Mouse (Mus musculus): ENCODE results near the gene Lix1. TPM values are rescaled to one million over a fixed set of nuclear protein-coding genes. Genes with fewer than 3 reads are reported as not detected.
"Not testable (repeated sequence)": the region's sequence is repeated elsewhere in the genome, so short reads cannot be mapped to it uniquely, and the experiment has no call there.

The Lix1 gene
- total RNA-seq, 1 experiment from 2014 or later, result not detected

- ATAC-seq (replicated peaks in 1 of 2; ENCODE audit: insufficient read depth in 1 of 2, low FRiP score in 2 of 2, low TSS enrichment in 1 of 2, low read depth in 1 of 2, poor library complexity in 2 of 2, severe bottlenecking in 2 of 2), result no peak
Observed at GRCm38 (mm10) chr17:17449441-17449770, 46.9 kb downstream of the Lix1 start.

GRCm38 (mm10) chr17:17451102-17451501, 48.6 kb downstream of the Lix1 start:
- no peak for ATAC-seq (replicated peaks in 1 of 2; ENCODE audit: insufficient read depth in 1 of 2, low FRiP score in 2 of 2, low TSS enrichment in 1 of 2, low read depth in 1 of 2, poor library complexity in 2 of 2, severe bottlenecking in 2 of 2)

DNA sequence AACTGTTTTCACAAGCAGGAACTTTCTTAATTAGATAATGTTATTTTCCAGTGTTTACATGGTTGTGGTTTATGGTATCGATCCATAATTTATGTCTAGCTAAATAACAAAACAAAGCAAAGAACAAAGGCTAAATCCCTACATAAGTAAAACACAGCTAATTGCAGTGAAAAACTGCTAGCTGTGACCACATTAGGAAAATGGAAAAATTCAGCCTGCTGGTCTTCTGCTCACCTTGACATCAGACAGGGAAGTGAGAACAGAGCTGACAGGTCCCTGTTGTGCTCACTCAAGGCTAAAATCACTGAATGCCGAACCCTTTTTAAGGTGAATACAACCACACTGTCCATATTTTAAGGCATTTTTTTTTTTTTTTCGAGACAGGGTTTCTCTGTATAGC, 50.1 kb downstream of the Lix1 start:
- ATAC-seq (replicated peaks in 1 of 2; ENCODE audit: insufficient read depth in 1 of 2, low FRiP score in 2 of 2, low TSS enrichment in 1 of 2, low read depth in 1 of 2, poor library complexity in 2 of 2, severe bottlenecking in 2 of 2), result no peak

DNA sequence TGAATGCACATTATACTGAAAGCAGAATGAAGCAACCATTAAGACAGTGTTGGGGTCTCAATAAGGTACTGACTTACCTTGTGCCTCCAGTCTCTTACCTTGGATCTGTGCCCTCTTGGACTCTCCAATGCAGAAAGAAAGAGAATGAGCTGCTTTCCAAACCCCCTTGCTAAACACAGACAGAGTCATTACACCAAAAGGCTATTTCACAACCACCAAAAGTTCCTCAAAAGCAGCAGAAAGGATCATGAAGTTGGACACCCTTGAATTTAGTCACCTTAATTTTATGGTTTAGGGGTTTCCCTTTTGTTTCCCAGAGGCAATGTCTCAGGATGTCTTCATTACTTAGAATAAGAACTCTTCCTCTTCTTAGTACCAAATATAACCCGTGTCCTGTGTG, 52.1 kb downstream of the Lix1 start:
- ATAC-seq (replicated peaks in 1 of 2; ENCODE audit: insufficient read depth in 1 of 2, low FRiP score in 2 of 2, low TSS enrichment in 1 of 2, low read depth in 1 of 2, poor library complexity in 2 of 2, severe bottlenecking in 2 of 2), result no peak

GRCm38 (mm10) chr17:17485789-17486188, 83.3 kb downstream of the Lix1 start:
- ATAC-seq (replicated peaks in 1 of 2; ENCODE audit: insufficient read depth in 1 of 2, low FRiP score in 2 of 2, low TSS enrichment in 1 of 2, low read depth in 1 of 2, poor library complexity in 2 of 2, severe bottlenecking in 2 of 2), result no peak

DNA sequence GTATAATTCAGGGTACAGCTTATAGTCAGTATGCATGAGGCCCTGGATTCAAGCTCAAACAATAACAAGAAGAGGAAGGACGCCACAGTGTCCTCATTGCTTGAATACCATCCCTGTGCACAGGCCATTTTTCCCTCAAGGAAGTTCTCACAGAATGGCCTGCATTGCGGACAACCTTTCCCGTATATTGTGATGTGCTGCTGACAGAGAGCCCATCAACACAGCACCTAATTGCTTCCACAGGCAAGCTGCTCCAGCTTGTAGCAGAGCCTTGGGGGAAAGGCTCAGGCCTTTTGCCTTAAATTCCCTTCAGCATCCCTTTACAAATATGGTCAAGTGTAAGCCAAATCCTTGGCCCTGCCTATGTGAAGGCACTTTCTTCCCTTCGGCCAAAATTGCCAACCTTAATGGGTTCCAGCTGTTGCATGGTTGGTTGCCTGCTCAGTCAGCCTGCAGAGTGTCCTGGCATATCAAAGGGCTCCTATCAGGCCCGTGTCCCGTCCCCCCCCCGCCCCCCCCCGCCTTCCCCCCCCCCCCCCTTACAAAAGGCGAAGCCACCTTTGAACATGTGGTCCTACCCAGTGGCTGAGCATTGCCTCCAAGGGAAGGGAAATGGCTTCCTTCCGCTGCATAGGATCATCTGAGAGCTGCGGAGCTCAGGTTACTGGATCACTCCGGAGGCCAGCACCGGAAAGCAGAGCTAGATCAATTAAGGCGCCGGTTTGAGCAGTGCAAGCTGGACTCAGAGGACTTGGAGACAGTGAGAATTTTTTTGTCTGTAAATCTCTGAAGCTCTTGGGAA, 88.5 kb downstream of the Lix1 start:
- no peak for ATAC-seq (replicated peaks in 1 of 2; ENCODE audit: insufficient read depth in 1 of 2, low FRiP score in 2 of 2, low TSS enrichment in 1 of 2, low read depth in 1 of 2, poor library complexity in 2 of 2, severe bottlenecking in 2 of 2)

DNA sequence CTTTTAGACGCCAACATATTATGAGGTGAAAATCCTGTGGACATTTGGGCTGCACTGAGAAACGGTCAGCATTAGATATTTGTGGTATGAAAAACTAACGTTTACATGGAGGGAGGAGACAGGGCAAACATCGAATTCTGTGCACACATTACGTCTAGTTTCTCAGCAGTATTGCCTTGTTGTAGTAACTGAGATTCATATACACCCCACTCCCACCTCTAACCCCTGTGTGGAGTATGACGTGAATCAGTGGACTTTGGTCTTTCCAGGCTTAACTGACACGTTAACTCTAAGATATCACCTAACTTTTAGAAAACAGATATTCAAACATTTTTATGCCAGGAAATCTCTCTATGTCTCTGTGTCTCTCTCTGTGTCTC, 89.1 kb downstream of the Lix1 start:
- no peak for ATAC-seq (replicated peaks in 1 of 2; ENCODE audit: insufficient read depth in 1 of 2, low FRiP score in 2 of 2, low TSS enrichment in 1 of 2, low read depth in 1 of 2, poor library complexity in 2 of 2, severe bottlenecking in 2 of 2)

DNA sequence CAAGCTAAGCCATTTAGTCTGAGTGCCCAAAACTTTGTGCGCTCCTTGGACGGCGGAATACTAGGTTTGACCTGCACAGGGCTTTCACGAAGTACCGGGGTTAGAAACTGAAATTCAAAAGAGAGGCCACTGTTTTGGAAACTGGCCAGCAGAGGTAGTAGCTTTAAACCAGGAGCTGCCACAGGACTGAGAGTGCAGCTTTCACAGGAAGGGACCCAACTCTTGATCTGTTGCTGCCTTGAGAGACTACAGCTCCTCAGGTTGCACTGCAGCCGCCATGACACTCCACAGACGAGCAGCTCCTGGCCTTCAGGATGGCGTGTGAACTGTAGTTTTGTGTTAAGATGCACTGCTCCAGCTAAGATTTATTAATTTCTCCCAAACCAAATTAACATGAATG, 89.6 kb downstream of the Lix1 start:
- no peak for ATAC-seq (replicated peaks in 1 of 2; ENCODE audit: insufficient read depth in 1 of 2, low FRiP score in 2 of 2, low TSS enrichment in 1 of 2, low read depth in 1 of 2, poor library complexity in 2 of 2, severe bottlenecking in 2 of 2)

DNA sequence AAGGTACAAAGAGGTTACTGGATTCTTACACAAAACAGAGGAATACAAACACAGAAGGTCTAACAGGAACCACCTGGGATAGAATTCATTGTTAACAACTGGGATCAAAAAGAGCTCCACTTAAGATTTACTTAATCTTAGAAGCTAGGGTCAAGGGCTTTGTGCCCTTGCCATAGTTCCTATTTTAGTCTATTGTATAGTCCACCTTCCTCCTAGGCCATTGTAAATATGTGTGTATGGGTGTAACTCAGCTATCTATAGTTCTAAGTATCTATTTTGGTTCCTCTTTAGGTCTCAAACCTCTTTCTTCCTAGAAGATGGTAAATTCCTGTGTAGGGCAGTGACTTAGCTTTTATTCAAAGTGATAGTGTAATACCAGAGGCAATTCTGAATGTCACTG, 93.8 kb downstream of the Lix1 start:
- not testable (repeated sequence) for ATAC-seq (replicated peaks in 1 of 2; ENCODE audit: insufficient read depth in 1 of 2, low FRiP score in 2 of 2, low TSS enrichment in 1 of 2, low read depth in 1 of 2, poor library complexity in 2 of 2, severe bottlenecking in 2 of 2)

DNA sequence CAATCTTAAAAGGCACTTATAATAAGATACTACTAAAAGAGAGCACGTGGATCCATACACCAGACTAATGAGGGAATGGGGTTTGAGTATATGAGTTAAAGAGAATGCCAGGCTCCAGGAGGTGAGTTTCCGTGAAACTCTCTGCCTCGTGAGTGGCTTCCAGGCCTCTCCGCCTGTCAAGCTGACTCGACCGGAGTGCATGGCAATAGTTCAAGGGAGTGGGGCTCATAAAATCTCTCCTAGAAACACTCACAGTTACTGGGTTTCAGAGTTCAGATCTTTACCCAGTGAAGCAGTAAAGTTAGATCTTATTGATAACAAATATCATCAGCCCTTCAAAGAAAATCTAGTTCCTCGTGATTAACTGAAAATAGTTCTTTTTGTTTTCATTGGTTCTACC, 94.3 kb downstream of the Lix1 start:
- no peak for ATAC-seq (replicated peaks in 1 of 2; ENCODE audit: insufficient read depth in 1 of 2, low FRiP score in 2 of 2, low TSS enrichment in 1 of 2, low read depth in 1 of 2, poor library complexity in 2 of 2, severe bottlenecking in 2 of 2)

DNA sequence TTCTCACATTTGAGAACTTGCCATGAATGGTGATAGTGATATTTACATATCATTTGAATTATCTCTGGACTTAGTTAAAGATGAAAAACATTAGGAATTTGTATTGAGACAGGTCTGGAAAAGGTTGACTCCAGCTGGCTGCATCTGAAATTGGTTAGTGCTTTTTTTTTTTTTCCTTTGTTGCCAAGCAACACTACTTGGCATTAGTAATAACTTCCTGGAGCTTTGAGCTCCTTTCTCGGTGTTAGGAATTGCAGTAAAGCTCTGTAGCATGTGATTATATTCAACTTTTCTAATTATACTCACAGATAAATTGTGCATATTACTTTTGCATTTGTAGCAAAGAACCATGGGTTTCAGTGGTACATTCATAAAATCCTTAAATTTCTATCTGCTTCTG, 96.4 kb downstream of the Lix1 start:
- ATAC-seq (replicated peaks in 1 of 2; ENCODE audit: insufficient read depth in 1 of 2, low FRiP score in 2 of 2, low TSS enrichment in 1 of 2, low read depth in 1 of 2, poor library complexity in 2 of 2, severe bottlenecking in 2 of 2), result no peak

GRCm38 (mm10) chr17:17499278-17499677, 96.8 kb downstream of the Lix1 start:
- ATAC-seq (replicated peaks in 1 of 2; ENCODE audit: insufficient read depth in 1 of 2, low FRiP score in 2 of 2, low TSS enrichment in 1 of 2, low read depth in 1 of 2, poor library complexity in 2 of 2, severe bottlenecking in 2 of 2), result no peak

DNA sequence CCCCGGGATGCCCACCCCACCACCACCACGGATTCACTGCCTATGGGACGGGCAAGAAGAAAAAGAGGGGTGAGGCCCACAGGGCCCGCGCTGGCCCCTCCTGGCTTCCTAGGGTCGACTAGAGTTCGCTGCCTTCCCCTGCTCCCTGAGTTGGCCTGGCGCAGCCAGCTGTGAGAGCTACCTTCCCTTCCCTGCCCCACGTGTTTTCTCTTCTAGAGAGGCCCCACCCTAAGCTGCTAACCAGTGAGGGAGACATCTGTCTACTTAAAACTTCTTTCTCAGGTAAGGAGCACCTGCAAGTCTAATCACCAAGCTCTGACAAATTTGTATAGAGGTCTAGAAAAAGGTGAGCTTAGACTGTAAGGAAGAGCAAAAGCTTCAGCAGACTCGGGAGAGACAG, 104.2 kb downstream of the Lix1 start:
- no peak for ATAC-seq (replicated peaks in 1 of 2; ENCODE audit: insufficient read depth in 1 of 2, low FRiP score in 2 of 2, low TSS enrichment in 1 of 2, low read depth in 1 of 2, poor library complexity in 2 of 2, severe bottlenecking in 2 of 2)

Other genes with a start within 250 kb of the Lix1 start
- gene Riok2, start 28.4 kb upstream of the Lix1 start, total RNA-seq (2017), result 82.4 and 90.0 TPM in 2 replicates
- gene Lnpep, start 222.4 kb downstream of the Lix1 start, total RNA-seq (2017), result 62.1 and 83.2 TPM in 2 replicates

Measured in hematopoietic stem cell, adult 5-6 weeks (primary cell).